In the genomic region with DNA sequence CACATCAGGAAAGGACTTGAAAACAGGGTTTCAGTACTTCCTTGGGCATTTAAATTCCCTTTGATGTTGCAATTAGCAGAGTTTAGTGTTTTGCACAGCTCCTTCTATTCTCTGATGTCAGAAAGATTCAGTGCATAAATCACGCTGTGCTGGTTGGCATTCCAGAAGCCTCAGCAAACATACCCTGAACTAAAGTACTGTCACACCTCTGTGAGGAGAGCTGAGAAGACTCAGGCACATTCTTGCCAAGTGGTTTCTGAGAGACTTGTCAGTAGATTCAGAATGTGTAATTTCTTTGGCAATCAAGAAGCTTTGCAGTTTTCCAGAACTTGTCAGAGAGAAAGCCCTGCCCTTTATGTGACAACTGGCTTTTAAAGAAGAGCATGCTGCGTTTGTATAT, we compare ENCODE assay signal across 32 mouse cellular contexts.
A peak's percentile ranks its signal among the peaks of the same experiment; 100 is the strongest.
DNase-seq lines count a peak whose midpoint lies in the region; ATAC-seq lines count a peak whose summit lies in the region.
"Had no signal": no experiment of that assay in that cellular context is flagged by ENCODE, and none has a peak within 500 bp of the region (broad histone marks: within the 10 kb centered on the region; RNA-seq: fewer than 3 reads in every experiment).

No protein-coding gene starts in this region.

- peak; percentile 96 for ATAC-seq in frontal cortex, adult (ENCODE audit: low TSS enrichment)
- peak; percentile 72 for ATAC-seq in forebrain, embryonic 16.5 days
- ATAC-seq in inflammation-experienced regulatory T-cells, adult 6 months, result no peak
- ATAC-seq: activated CD4-positive, CD25-positive, alpha-beta regulatory T cell, adult 4 months; CD4-positive, CD25-positive, alpha-beta regulatory T cell, adult 4 months; intestine, postnatal 0 days; midbrain, embryonic 16.5 days had no signal

- 67% methylated on average over 2 of the region's 2 CpGs for WGBS in forebrain, embryonic 16.5 days

- H3K27me3 ChIP-seq in forebrain, embryonic 16.5 days (replicated peaks; ENCODE audit: control insufficient read depth, insufficient read depth, low read length), result no peaks in the 10 kb centered on the region
- H3K27me3 ChIP-seq: embryonic facial prominence, embryonic 15.5 days; heart, embryonic 12.5 days; hindbrain, embryonic 13.5 days; limb, embryonic 12.5 days; liver, embryonic 15.5 days; lung, embryonic 15.5 days had no signal

- no peaks in the 10 kb centered on the region for H3K36me3 ChIP-seq in forebrain, embryonic 16.5 days (ENCODE audit: control insufficient read depth, insufficient read depth)
- H3K36me3 ChIP-seq: embryonic facial prominence, embryonic 10.5 days; embryonic facial prominence, embryonic 15.5 days; heart, embryonic 12.5 days; hindbrain, embryonic 13.5 days; limb, embryonic 12.5 days; liver, embryonic 15.5 days; lung, embryonic 15.5 days had no signal

- no peak for DNase-seq in frontal cortex, postnatal 25 days (ENCODE audit: low spot score in 2 of 2)
- DNase-seq in left cerebral cortex, postnatal 25 days (ENCODE audit: low spot score in 2 of 2), result peak; percentile 9 to 71
- DNase-seq in left cerebral cortex, postnatal 4 days, result no peak
- peak; percentile 5 for DNase-seq in adipocyte (ENCODE audit: low spot score)
- DNase-seq in urinary bladder, adult 18-20 months (ENCODE audit: low spot score in 2 of 2), result no peak
- DNase-seq: adrenal gland, adult 8-10 months; cerebellum, adult 18-20 months; cerebellum, postnatal 14 days; gastrocnemius, postnatal 14 days; heart, postnatal 4 days; kidney, adult 9 months; kidney, postnatal 25 days; lung, postnatal 36 days; right cerebral cortex, postnatal 4 days; thymus, adult 2 months; thymus, postnatal 36 days had no signal

- 0 out of 2 replicates have a peak overlapping the region, but pooled peaks have one; percentile 18 for H3K27ac ChIP-seq in forebrain, embryonic 16.5 days (ENCODE audit: low read length)
- H3K27ac ChIP-seq: embryonic facial prominence, embryonic 10.5 days; embryonic facial prominence, embryonic 15.5 days; hindbrain, embryonic 13.5 days; limb, embryonic 12.5 days; liver, embryonic 15.5 days; lung, embryonic 15.5 days; stomach, postnatal 0 days had no signal

- H3K9ac ChIP-seq in forebrain, embryonic 16.5 days (replicated peaks; ENCODE audit: low read depth, low read length), result no peak overlapping the region
- H3K9ac ChIP-seq: embryonic facial prominence, embryonic 15.5 days; heart, embryonic 12.5 days; hindbrain, embryonic 13.5 days; limb, embryonic 12.5 days; liver, embryonic 15.5 days; lung, embryonic 15.5 days had no signal

- H3K9me3 ChIP-seq in forebrain, embryonic 16.5 days (ENCODE audit: control insufficient read depth, low read length), result no peaks in the 10 kb centered on the region
- H3K9me3 ChIP-seq: embryonic facial prominence, embryonic 10.5 days; embryonic facial prominence, embryonic 15.5 days; heart, embryonic 12.5 days; hindbrain, embryonic 13.5 days; limb, embryonic 12.5 days; liver, embryonic 15.5 days; lung, embryonic 15.5 days had no signal

- intact Hi-C loops in left cerebral cortex, postnatal 25 days (cut with DNase I), result no loop called here
- intact Hi-C loops in left cerebral cortex, postnatal 4 days (cut with DNase I), result no loop called here

- H3K4me3 ChIP-seq in forebrain, embryonic 16.5 days (replicated peaks; ENCODE audit: low read length), result no peak overlapping the region
- H3K4me3 ChIP-seq: embryonic facial prominence, embryonic 10.5 days; embryonic facial prominence, embryonic 15.5 days; heart, embryonic 12.5 days; hindbrain, embryonic 13.5 days; limb, embryonic 12.5 days; liver, embryonic 15.5 days; lung, embryonic 15.5 days had no signal

- no peak overlapping the region for H3K4me2 ChIP-seq in forebrain, embryonic 16.5 days (ENCODE audit: low read length)
- H3K4me2 ChIP-seq: embryonic facial prominence, embryonic 15.5 days; heart, embryonic 12.5 days; hindbrain, embryonic 13.5 days; limb, embryonic 12.5 days; liver, embryonic 15.5 days; lung, embryonic 15.5 days; midbrain, embryonic 11.5 days had no signal

- no peaks in the 10 kb centered on the region for H3K4me1 ChIP-seq in forebrain, embryonic 16.5 days (replicated peaks; ENCODE audit: control insufficient read depth, insufficient read depth, low read length)
- H3K4me1 ChIP-seq: embryonic facial prominence, embryonic 10.5 days; embryonic facial prominence, embryonic 15.5 days; heart, embryonic 12.5 days; hindbrain, embryonic 13.5 days; limb, embryonic 12.5 days; liver, embryonic 15.5 days; lung, embryonic 15.5 days had no signal

Comparison
In these comparisons a context has a peak if more than half of its experiments do, and no peak if none do; other contexts are left out.
1. DNase-seq: peak in left cerebral cortex, postnatal 25 days (2 of 2) and adipocyte (single experiment); none in frontal cortex, postnatal 25 days (0 of 2), left cerebral cortex, postnatal 4 days (single experiment) and urinary bladder, adult 18-20 months (0 of 2).